Mouse (Mus musculus): ENCODE data around the gene Nap1l2.
"Not testable (repeated sequence)": the region's sequence is repeated elsewhere in the genome, so short reads cannot be mapped to it uniquely, and the experiment has no call there.

- not testable (repeated sequence) for TF ChIP-seq MAX (IDR thresholded peaks at IDR 0.05; ENCODE audit: low read depth); POLR2A (IDR thresholded peaks at IDR 0.05; ENCODE audit: insufficient read length, low read depth); CEBPB (IDR thresholded peaks at IDR 0.05; ENCODE audit: insufficient read depth, poor library complexity, severe bottlenecking)
Measured at GRCm38 (mm10) chrX:103164948-103165605, 21.4 kb downstream of the Nap1l2 start.
